Mouse (Mus musculus): Measurements from ENCODE around the gene R3hdm4. TPM values are rescaled to one million over a fixed set of nuclear protein-coding genes. Genes with fewer than 3 reads are reported as not detected.
A peak's percentile ranks its signal among the peaks of the same experiment; 100 is the strongest.

R3hdm4 gene
- polyA plus RNA-seq, 1 experiment from 2014 or later, result 152 TPM

DNA sequence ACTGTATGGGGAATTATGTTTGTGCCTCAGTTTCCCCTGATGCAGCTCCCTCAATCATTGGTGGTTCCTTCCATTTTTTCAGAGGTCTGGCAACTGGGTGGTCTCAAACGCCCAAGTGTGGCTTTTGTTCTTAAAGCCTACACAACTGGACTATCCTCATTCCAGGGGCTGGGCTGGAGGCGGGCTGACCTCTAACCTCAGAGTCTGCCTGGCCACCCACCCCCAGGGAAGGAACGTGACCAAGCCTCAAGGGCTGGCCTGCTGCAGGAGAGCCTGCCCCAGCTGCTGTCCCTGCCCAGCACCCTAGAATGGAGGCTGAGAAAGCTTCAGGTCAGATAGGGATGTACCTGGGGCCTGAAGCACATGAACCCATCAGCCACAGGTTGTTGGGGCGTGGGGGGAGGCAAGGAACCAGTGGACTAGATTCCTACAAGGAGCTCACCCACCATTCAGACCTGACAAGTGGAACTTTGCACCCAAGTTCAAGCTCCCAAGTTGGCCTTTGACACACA, 35.7 kb upstream of the R3hdm4 start:
- Histone ChIP-seq H3K4me3 (no peak overlapping the region), H3K4me1 (replicated peaks) (peaks cover 43% of the 10 kb centered on the region), H3K9me3 (no peaks in the 10 kb centered on the region), H3K36me3 (peaks cover 26% of the 10 kb centered on the region), H3K27ac (peak overlapping the region; percentile 66; the same call in 1 of the 2 replicates), H3K27me3 (ENCODE audit: insufficient read depth, poor library complexity, severe bottlenecking) (peaks cover 48% of the 10 kb centered on the region)
- 20% methylated on average over 4 of the region's 4 CpGs for WGBS
- no peak for DNase-seq (ENCODE audit: low spot score)

- Histone ChIP-seq H3K9me3 (no peaks in the 10 kb centered on the region), H3K27me3 (ENCODE audit: insufficient read depth, poor library complexity, severe bottlenecking) (peaks cover 58% of the 10 kb centered on the region), H3K27ac (peak overlapping the region; percentile 13; the same call in 1 of the 2 replicates), H3K4me1 (replicated peaks) (peaks cover 38% of the 10 kb centered on the region), H3K36me3 (peaks cover 30% of the 10 kb centered on the region), H3K4me3 (peak overlapping the region; percentile 2; the same call in 1 of the 2 replicates)
- no peak for DNase-seq (ENCODE audit: low spot score)
- 71% methylated on average over 9 of the region's 9 CpGs for WGBS
Observed at GRCm38 (mm10) chr10:79955691-79956090, 34.7 kb upstream of the R3hdm4 start.

GRCm38 (mm10) chr10:79953946-79954345, 32.9 kb upstream of the R3hdm4 start:
- Histone ChIP-seq H3K27me3 (ENCODE audit: insufficient read depth, poor library complexity, severe bottlenecking) (peaks cover 74% of the 10 kb centered on the region), H3K27ac (no peak overlapping the region), H3K9me3 (no peaks in the 10 kb centered on the region), H3K4me1 (replicated peaks) (peaks cover 37% of the 10 kb centered on the region), H3K4me3 (no peak overlapping the region; the same call in 1 of the 2 replicates), H3K36me3 (peaks cover 47% of the 10 kb centered on the region)
- WGBS, result 89% methylated on average over 6 of the region's 6 CpGs
- no peak for DNase-seq (ENCODE audit: low spot score)

GRCm38 (mm10) chr10:79950661-79951060, 29.7 kb upstream of the R3hdm4 start:
- Histone ChIP-seq H3K27ac (no peak overlapping the region), H3K4me3 (no peak overlapping the region), H3K27me3 (ENCODE audit: insufficient read depth, poor library complexity, severe bottlenecking) (peaks cover 75% of the 10 kb centered on the region), H3K4me1 (replicated peaks) (peaks cover 37% of the 10 kb centered on the region), H3K9me3 (no peaks in the 10 kb centered on the region), H3K36me3 (peaks cover 68% of the 10 kb centered on the region)
- DNase-seq (ENCODE audit: low spot score), result no peak
- 79% methylated on average over 18 of the region's 18 CpGs for WGBS

GRCm38 (mm10) chr10:79949873-79950272, 28.9 kb upstream of the R3hdm4 start:
- Histone ChIP-seq H3K4me1 (replicated peaks) (peaks cover 41% of the 10 kb centered on the region), H3K9me3 (no peaks in the 10 kb centered on the region), H3K4me3 (no peak overlapping the region), H3K27ac (no peak overlapping the region), H3K27me3 (ENCODE audit: insufficient read depth, poor library complexity, severe bottlenecking) (peaks cover 73% of the 10 kb centered on the region; the same call in 1 of the 2 replicates), H3K36me3 (peaks cover 68% of the 10 kb centered on the region)
- no peak for DNase-seq (ENCODE audit: low spot score)
- 93% methylated on average over 4 of the region's 4 CpGs for WGBS

- no peak for DNase-seq (ENCODE audit: low spot score)
- Histone ChIP-seq H3K9me3 (no peaks in the 10 kb centered on the region), H3K36me3 (peaks cover 52% of the 10 kb centered on the region), H3K4me1 (replicated peaks) (peaks cover 56% of the 10 kb centered on the region), H3K4me3 (peak overlapping the region; percentile 26; the same call in 1 of the 2 replicates), H3K27ac (peak overlapping the region; percentile 85), H3K27me3 (ENCODE audit: insufficient read depth, poor library complexity, severe bottlenecking) (peaks cover 74% of the 10 kb centered on the region)
- WGBS, result 78% methylated on average over 6 of the region's 6 CpGs
Observed at GRCm38 (mm10) chr10:79947502-79947901, 26.5 kb upstream of the R3hdm4 start.

DNA sequence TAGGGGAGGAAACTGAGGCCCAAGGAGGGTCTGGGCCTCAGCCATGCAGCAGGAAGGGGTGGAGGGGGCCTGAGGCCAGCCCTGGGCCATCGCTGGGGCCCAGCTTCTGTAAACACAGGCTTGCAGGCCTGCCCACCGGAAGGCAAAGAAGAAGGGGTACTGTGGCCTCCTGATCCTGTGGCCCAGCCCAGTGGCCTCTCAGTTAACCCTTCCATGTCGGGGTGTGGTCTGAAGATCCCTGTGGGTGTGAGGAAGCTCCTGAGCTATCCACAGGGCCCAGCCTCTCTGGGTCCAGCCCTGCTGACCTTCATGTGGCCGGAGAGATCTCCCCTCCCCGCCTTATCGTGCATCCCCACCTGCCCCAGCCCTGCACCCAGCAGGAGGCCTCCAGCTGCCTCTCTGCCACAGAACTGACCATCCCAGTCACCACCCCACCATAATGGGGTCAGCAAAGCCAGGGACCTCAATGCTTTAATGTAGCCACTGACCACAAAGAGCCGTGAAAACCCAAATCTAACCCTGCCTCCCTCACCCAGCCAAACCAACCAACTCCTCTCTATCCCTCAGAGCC, 25.8 kb upstream of the R3hdm4 start:
- Histone ChIP-seq H3K36me3 (peaks cover 55% of the 10 kb centered on the region), H3K27ac (peak overlapping the region; percentile 85), H3K4me3 (peak overlapping the region; percentile 26), H3K27me3 (ENCODE audit: insufficient read depth, poor library complexity, severe bottlenecking) (peaks cover 76% of the 10 kb centered on the region), H3K4me1 (replicated peaks) (peaks cover 56% of the 10 kb centered on the region), H3K9me3 (no peaks in the 10 kb centered on the region)
- 12% methylated on average over 7 of the region's 7 CpGs for WGBS
- DNase-seq (ENCODE audit: low spot score), result no peak

GRCm38 (mm10) chr10:79945507-79946234, 24.7 kb upstream of the R3hdm4 start:
- H3K4me1 ChIP-seq (replicated peaks), result peaks cover 60% of the 10 kb centered on the region
- H3K27me3 ChIP-seq (ENCODE audit: insufficient read depth, poor library complexity, severe bottlenecking), result peaks cover 76% of the 10 kb centered on the region
- H3K36me3 ChIP-seq, result peaks cover 55% of the 10 kb centered on the region
- peak overlapping the region; percentile 85 for H3K27ac ChIP-seq
- H3K4me3 ChIP-seq, result peak overlapping the region; percentile 26
- peak; percentile 71 for DNase-seq (ENCODE audit: low spot score)
- no peaks in the 10 kb centered on the region for H3K9me3 ChIP-seq
- WGBS, result 20% methylated on average over 16 of the region's 16 CpGs

DNA sequence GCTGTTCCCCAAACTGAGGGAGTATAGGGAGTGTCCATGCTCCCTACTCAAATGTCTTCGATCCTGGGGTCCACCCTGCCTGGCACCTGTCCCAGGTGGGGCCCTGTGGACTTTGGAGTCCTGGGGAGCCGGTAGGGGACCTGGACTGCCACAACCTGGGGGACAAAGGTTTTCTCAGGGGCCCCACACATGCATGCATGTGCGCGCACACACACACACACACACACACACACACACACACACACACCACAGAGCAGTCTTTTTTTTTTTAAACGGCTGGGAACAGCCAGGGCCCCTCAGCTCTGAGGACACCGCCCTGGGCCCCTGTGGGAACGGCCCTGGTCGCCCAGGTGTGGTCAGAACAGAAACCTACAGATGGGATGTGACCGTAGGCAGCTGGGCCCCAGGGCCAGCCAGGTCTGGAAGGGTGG, 22.5 kb upstream of the R3hdm4 start:
- H3K4me1 ChIP-seq (replicated peaks), result peaks cover 74% of the 10 kb centered on the region
- peak overlapping the region; percentile 85; the same call in 1 of the 2 replicates for H3K27ac ChIP-seq
- H3K36me3 ChIP-seq, result peaks cover 47% of the 10 kb centered on the region
- H3K9me3 ChIP-seq, result no peaks in the 10 kb centered on the region
- no peak overlapping the region for H3K4me3 ChIP-seq
- WGBS, result 82% methylated on average over 9 of the region's 9 CpGs
- DNase-seq (ENCODE audit: low spot score), result no peak
- peaks cover 77% of the 10 kb centered on the region for H3K27me3 ChIP-seq (ENCODE audit: insufficient read depth, poor library complexity, severe bottlenecking)

DNA sequence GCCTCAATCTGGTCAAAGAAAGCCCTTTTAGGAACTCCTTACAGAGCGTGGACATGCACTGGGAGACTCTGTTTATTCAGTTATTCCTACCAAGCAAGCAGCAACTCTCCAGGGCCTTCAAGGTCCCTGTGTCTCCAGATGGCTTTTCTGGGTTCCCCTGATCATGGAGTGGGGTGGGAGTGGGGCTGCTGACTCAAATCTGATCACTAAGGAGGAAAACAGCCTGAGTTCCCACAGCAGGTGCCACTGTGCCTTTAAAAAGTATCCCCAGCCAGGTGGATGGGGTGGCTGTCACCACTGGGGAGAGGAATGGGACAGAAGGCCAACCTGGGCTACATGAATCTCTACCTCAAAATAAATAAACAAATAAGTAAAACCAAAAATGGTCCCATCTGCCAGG, 22.0 kb upstream of the R3hdm4 start:
- peaks cover 79% of the 10 kb centered on the region for H3K27me3 ChIP-seq (ENCODE audit: insufficient read depth, poor library complexity, severe bottlenecking)
- DNase-seq (ENCODE audit: low spot score), result no peak
- H3K36me3 ChIP-seq, result peaks cover 49% of the 10 kb centered on the region
- 82% methylated on average over 1 of the region's 1 CpGs for WGBS
- H3K4me3 ChIP-seq, result no peak overlapping the region
- H3K27ac ChIP-seq, result peak overlapping the region; percentile 85; the same call in 1 of the 2 replicates
- H3K9me3 ChIP-seq, result no peaks in the 10 kb centered on the region
- peaks cover 79% of the 10 kb centered on the region for H3K4me1 ChIP-seq (replicated peaks)

GRCm38 (mm10) chr10:79940749-79941148, 19.7 kb upstream of the R3hdm4 start:
- Histone ChIP-seq H3K27me3 (ENCODE audit: insufficient read depth, poor library complexity, severe bottlenecking) (peaks cover 91% of the 10 kb centered on the region), H3K4me3 (no peak overlapping the region), H3K27ac (no peak overlapping the region), H3K9me3 (no peaks in the 10 kb centered on the region), H3K36me3 (peaks cover 55% of the 10 kb centered on the region), H3K4me1 (replicated peaks) (peaks cover 80% of the 10 kb centered on the region)
- WGBS, result 71% methylated on average over 7 of the region's 7 CpGs
- DNase-seq (ENCODE audit: low spot score), result no peak

DNA sequence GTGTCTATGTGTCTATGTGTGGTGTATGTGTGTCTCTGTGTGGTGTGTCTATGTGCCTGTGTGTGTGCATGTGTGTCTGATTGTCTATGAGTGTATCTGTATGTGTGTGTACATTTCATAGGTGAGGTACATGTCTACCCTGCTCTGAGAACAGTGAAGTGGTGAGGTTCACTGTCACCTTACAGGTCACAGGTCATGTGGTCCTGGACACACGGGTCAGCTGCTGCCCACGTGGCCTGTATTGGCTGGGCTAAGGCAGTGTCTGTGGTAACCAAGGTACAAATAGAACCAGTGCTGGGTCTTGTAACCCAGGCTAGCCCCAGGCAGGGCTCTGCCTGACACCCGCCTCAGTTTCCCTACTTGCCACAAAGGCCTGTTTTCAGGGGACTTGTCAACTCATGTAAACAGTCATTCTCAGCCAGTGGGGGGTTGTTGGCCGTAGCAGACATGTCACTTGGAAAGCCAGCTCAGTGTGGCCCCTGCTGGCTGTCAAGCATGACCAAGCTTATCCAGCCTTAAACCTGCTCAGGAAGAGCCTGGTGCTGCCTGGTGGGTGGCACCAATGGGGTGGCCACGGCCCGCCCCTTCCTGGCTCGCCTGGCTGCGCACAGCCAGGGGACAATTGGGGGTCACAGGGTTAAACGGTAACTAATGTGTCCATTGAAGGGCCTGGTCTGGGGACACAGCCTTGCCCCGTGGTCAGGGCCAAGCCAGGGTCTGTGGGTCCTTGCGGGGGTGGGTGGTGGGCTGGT, 16.9 kb upstream of the R3hdm4 start:
- H3K27me3 ChIP-seq (ENCODE audit: insufficient read depth, poor library complexity, severe bottlenecking), result peaks cover 93% of the 10 kb centered on the region
- peak overlapping the region; percentile 16; the same call in 1 of the 2 replicates for H3K4me3 ChIP-seq

More for the DNA sequence above, 16.9 kb upstream of the R3hdm4 start:
- DNase-seq (ENCODE audit: low spot score), result no peak
- Histone ChIP-seq H3K36me3 (peaks cover 80% of the 10 kb centered on the region), H3K27ac (peak overlapping the region; percentile 56; the same call in 1 of the 2 replicates), H3K9me3 (no peaks in the 10 kb centered on the region), H3K4me1 (replicated peaks) (peaks cover 80% of the 10 kb centered on the region)
- WGBS, result 37% methylated on average over 11 of the region's 11 CpGs

All from hindbrain, embryonic 10.5 days (tissue).